Mouse (Mus musculus): ENCODE data around the gene Pnpla6. TPM values are rescaled to one million over a fixed set of nuclear protein-coding genes. Genes with fewer than 3 reads are reported as not detected.
A peak's percentile ranks its signal among the peaks of the same experiment; 100 is the strongest.

The Pnpla6 gene
- 24.6 and 27.2 TPM in 2 replicates for polyA plus RNA-seq (2014; fragmentation: Nextera tagmentation; extraction: Ambion mirVana)

GRCm38 (mm10) chr8:3515260-3515671 is at the start of gene Pnpla6:
Gene Pnpla6, plus strand, starts transcription at chr8:3515384.
- Histone ChIP-seq H3K36me3 (ENCODE audit: control insufficient read depth, insufficient read depth, low read length) (peaks cover 15% of the 10 kb centered on the region), H3K4me2 (replicated peaks; ENCODE audit: low read depth, low read length) (peak within 1 kb of the TSS; percentile 90), H3K4me3 (ENCODE audit: low read depth, low read length) (peak within 1 kb of the TSS; percentile 52), H3K9ac (replicated peaks; ENCODE audit: low read depth, low read length) (peak within 1 kb of the TSS; percentile 43), H3K9me3 (ENCODE audit: control insufficient read depth, low read depth, low read length) (no peaks in the 10 kb centered on the region), H3K4me1 (ENCODE audit: control insufficient read depth, insufficient read depth, low read length) (no peaks in the 10 kb centered on the region), H3K27ac (ENCODE audit: low read length) (peak within 1 kb of the TSS; percentile 70; the same call in 1 of the 2 replicates), H3K27me3 (ENCODE audit: control insufficient read depth, insufficient read depth, low read length) (no peaks in the 10 kb centered on the region)
- WGBS = under 1% methylated on average over 25 of the region's 25 CpGs
- ATAC-seq (ENCODE audit: insufficient number of reproducible peaks, insufficient read depth, low FRiP score, low read depth) = peak; percentile 75

GRCm38 (mm10) chr8:3467006-3467885 is 47.9 kb upstream of the Pnpla6 start, which contains the start of gene Pex11g:
Gene Pex11g, minus strand, starts transcription at chr8:3467680.
- Histone ChIP-seq H3K36me3 (ENCODE audit: control insufficient read depth, insufficient read depth, low read length) (no peaks in the 10 kb centered on the region), H3K9ac (replicated peaks; ENCODE audit: low read depth, low read length) (peak within 1 kb of the TSS; percentile 37), H3K4me1 (ENCODE audit: control insufficient read depth, insufficient read depth, low read length) (no peaks in the 10 kb centered on the region), H3K9me3 (ENCODE audit: control insufficient read depth, low read depth, low read length) (no peaks in the 10 kb centered on the region), H3K27me3 (ENCODE audit: control insufficient read depth, insufficient read depth, low read length) (no peaks in the 10 kb centered on the region), H3K4me2 (replicated peaks; ENCODE audit: low read depth, low read length) (peak within 1 kb of the TSS; percentile 58), H3K4me3 (ENCODE audit: low read depth, low read length) (peak within 1 kb of the TSS; percentile 42), H3K27ac (ENCODE audit: low read length) (peak within 1 kb of the TSS; percentile 71)
- ATAC-seq (ENCODE audit: insufficient number of reproducible peaks, insufficient read depth, low FRiP score, low read depth) = peak; percentile 93
- WGBS = 5% methylated on average over 32 of the region's 32 CpGs

GRCm38 (mm10) chr8:3467886-3468545 is 47.2 kb upstream of the Pnpla6 start:
- ATAC-seq (ENCODE audit: insufficient number of reproducible peaks, insufficient read depth, low FRiP score, low read depth) = no peak
- H3K4me1 ChIP-seq (ENCODE audit: control insufficient read depth, insufficient read depth, low read length) = no peaks in the 10 kb centered on the region

GRCm38 (mm10) chr8:3468838-3469237 is 46.3 kb upstream of the Pnpla6 start:
- Histone ChIP-seq H3K4me2 (replicated peaks; ENCODE audit: low read depth, low read length) (no peak overlapping the region), H3K4me1 (ENCODE audit: control insufficient read depth, insufficient read depth, low read length) (no peaks in the 10 kb centered on the region), H3K9ac (replicated peaks; ENCODE audit: low read depth, low read length) (no peak overlapping the region), H3K4me3 (ENCODE audit: low read depth, low read length) (no peak overlapping the region), H3K9me3 (ENCODE audit: control insufficient read depth, low read depth, low read length) (no peaks in the 10 kb centered on the region), H3K27ac (ENCODE audit: low read length) (no peak overlapping the region), H3K36me3 (ENCODE audit: control insufficient read depth, insufficient read depth, low read length) (no peaks in the 10 kb centered on the region), H3K27me3 (ENCODE audit: control insufficient read depth, insufficient read depth, low read length) (no peaks in the 10 kb centered on the region)
- 97% methylated on average over 1 of the region's 1 CpGs for WGBS
- no peak for ATAC-seq (ENCODE audit: insufficient number of reproducible peaks, insufficient read depth, low FRiP score, low read depth)

More at GRCm38 (mm10) chr8:3467886-3468545, 47.2 kb upstream of the Pnpla6 start:
- Histone ChIP-seq H3K27me3 (ENCODE audit: control insufficient read depth, insufficient read depth, low read length) (no peaks in the 10 kb centered on the region), H3K9me3 (ENCODE audit: control insufficient read depth, low read depth, low read length) (no peaks in the 10 kb centered on the region), H3K9ac (replicated peaks; ENCODE audit: low read depth, low read length) (peak overlapping the region; percentile 37; the same call in 1 of the 2 replicates), H3K4me2 (replicated peaks; ENCODE audit: low read depth, low read length) (peak overlapping the region; percentile 58), H3K36me3 (ENCODE audit: control insufficient read depth, insufficient read depth, low read length) (no peaks in the 10 kb centered on the region), H3K4me3 (ENCODE audit: low read depth, low read length) (peak overlapping the region; percentile 42), H3K27ac (ENCODE audit: low read length) (peak overlapping the region; percentile 71; the same call in 1 of the 2 replicates)
- WGBS = 57% methylated on average over 9 of the region's 9 CpGs

GRCm38 (mm10) chr8:3470562-3470961 is 44.6 kb upstream of the Pnpla6 start, which contains the start of gene Tex45:
Gene Tex45, plus strand, starts transcription at chr8:3470862.
- Histone ChIP-seq H3K9ac (replicated peaks; ENCODE audit: low read depth, low read length) (no peak within 1 kb of the TSS), H3K36me3 (ENCODE audit: control insufficient read depth, insufficient read depth, low read length) (no peaks in the 10 kb centered on the region), H3K9me3 (ENCODE audit: control insufficient read depth, low read depth, low read length) (no peaks in the 10 kb centered on the region), H3K4me1 (ENCODE audit: control insufficient read depth, insufficient read depth, low read length) (no peaks in the 10 kb centered on the region), H3K4me3 (ENCODE audit: low read depth, low read length) (no peak within 1 kb of the TSS), H3K4me2 (replicated peaks; ENCODE audit: low read depth, low read length) (no peak within 1 kb of the TSS), H3K27ac (ENCODE audit: low read length) (no peak within 1 kb of the TSS), H3K27me3 (ENCODE audit: control insufficient read depth, insufficient read depth, low read length) (no peaks in the 10 kb centered on the region)
- no peak for ATAC-seq (ENCODE audit: insufficient number of reproducible peaks, insufficient read depth, low FRiP score, low read depth)

GRCm38 (mm10) chr8:3475715-3476429 is 39.3 kb upstream of the Pnpla6 start:
- Histone ChIP-seq H3K4me1 (ENCODE audit: control insufficient read depth, insufficient read depth, low read length) (no peaks in the 10 kb centered on the region), H3K36me3 (ENCODE audit: control insufficient read depth, insufficient read depth, low read length) (no peaks in the 10 kb centered on the region), H3K27me3 (ENCODE audit: control insufficient read depth, insufficient read depth, low read length) (no peaks in the 10 kb centered on the region), H3K9me3 (ENCODE audit: control insufficient read depth, low read depth, low read length) (no peaks in the 10 kb centered on the region), H3K9ac (replicated peaks; ENCODE audit: low read depth, low read length) (no peak overlapping the region), H3K4me3 (ENCODE audit: low read depth, low read length) (peak overlapping the region; percentile 15; the same call in 1 of the 2 replicates), H3K4me2 (replicated peaks; ENCODE audit: low read depth, low read length) (peak overlapping the region; percentile 37), H3K27ac (ENCODE audit: low read length) (no peak overlapping the region)
- no peak for ATAC-seq (ENCODE audit: insufficient number of reproducible peaks, insufficient read depth, low FRiP score, low read depth)
- 32% methylated on average over 37 of the region's 37 CpGs for WGBS

- no peak overlapping the region; the same call in 1 of the 2 replicates for H3K27ac ChIP-seq (ENCODE audit: low read length)
- no peak overlapping the region for H3K4me3 ChIP-seq (ENCODE audit: low read depth, low read length)
- no peak overlapping the region for H3K9ac ChIP-seq (replicated peaks; ENCODE audit: low read depth, low read length)
- no peaks in the 10 kb centered on the region for H3K9me3 ChIP-seq (ENCODE audit: control insufficient read depth, low read depth, low read length)
- H3K36me3 ChIP-seq (ENCODE audit: control insufficient read depth, insufficient read depth, low read length) = no peaks in the 10 kb centered on the region
- 48% methylated on average over 4 of the region's 4 CpGs for WGBS
- H3K27me3 ChIP-seq (ENCODE audit: control insufficient read depth, insufficient read depth, low read length) = no peaks in the 10 kb centered on the region
- no peak overlapping the region for H3K4me2 ChIP-seq (replicated peaks; ENCODE audit: low read depth, low read length)
- no peak for ATAC-seq (ENCODE audit: insufficient number of reproducible peaks, insufficient read depth, low FRiP score, low read depth)
- H3K4me1 ChIP-seq (ENCODE audit: control insufficient read depth, insufficient read depth, low read length) = no peaks in the 10 kb centered on the region
Measured at GRCm38 (mm10) chr8:3480221-3480785, 34.9 kb upstream of the Pnpla6 start.

- Histone ChIP-seq H3K9ac (replicated peaks; ENCODE audit: low read depth, low read length) (no peak overlapping the region), H3K27ac (ENCODE audit: low read length) (no peak overlapping the region), H3K4me1 (ENCODE audit: control insufficient read depth, insufficient read depth, low read length) (no peaks in the 10 kb centered on the region), H3K27me3 (ENCODE audit: control insufficient read depth, insufficient read depth, low read length) (no peaks in the 10 kb centered on the region), H3K4me3 (ENCODE audit: low read depth, low read length) (no peak overlapping the region), H3K9me3 (ENCODE audit: control insufficient read depth, low read depth, low read length) (no peaks in the 10 kb centered on the region), H3K4me2 (replicated peaks; ENCODE audit: low read depth, low read length) (no peak overlapping the region), H3K36me3 (ENCODE audit: control insufficient read depth, insufficient read depth, low read length) (no peaks in the 10 kb centered on the region)
- no peak for ATAC-seq (ENCODE audit: insufficient number of reproducible peaks, insufficient read depth, low FRiP score, low read depth)
- 67% methylated on average over 5 of the region's 5 CpGs for WGBS
Measured at GRCm38 (mm10) chr8:3481605-3482004, 33.6 kb upstream of the Pnpla6 start.

Data from stomach, embryonic 14.5 days (tissue).